Mouse (Mus musculus) gastrocnemius, postnatal 25 days (tissue): ENCODE results near the gene Shisal2a. TPM values are rescaled to one million over a fixed set of nuclear protein-coding genes. Genes with fewer than 3 reads are reported as not detected.

Experiments
- DNase-seq: peaks from one replicate; pipeline ENCODE4 v3.0.0; 2022
- long read RNA-seq, 2 experiments: library from polyadenylated mRNA; stranded (forward); transcript quantifications; one replicate each; pipeline ENCODE4 v2.0.0; 2021
- total RNA-seq, 2 experiments: library from RNA; stranded (reverse); gene quantifications; 1 replicate in 1 of 2; 2 replicates in 1 of 2; pipeline ENCODE4 v1.2.3; 2021

Gene Shisal2a
- total RNA-seq = not detected
- long read RNA-seq, experiment 1 = 0 reads
- long read RNA-seq, experiment 2 = 0 reads

DNA sequence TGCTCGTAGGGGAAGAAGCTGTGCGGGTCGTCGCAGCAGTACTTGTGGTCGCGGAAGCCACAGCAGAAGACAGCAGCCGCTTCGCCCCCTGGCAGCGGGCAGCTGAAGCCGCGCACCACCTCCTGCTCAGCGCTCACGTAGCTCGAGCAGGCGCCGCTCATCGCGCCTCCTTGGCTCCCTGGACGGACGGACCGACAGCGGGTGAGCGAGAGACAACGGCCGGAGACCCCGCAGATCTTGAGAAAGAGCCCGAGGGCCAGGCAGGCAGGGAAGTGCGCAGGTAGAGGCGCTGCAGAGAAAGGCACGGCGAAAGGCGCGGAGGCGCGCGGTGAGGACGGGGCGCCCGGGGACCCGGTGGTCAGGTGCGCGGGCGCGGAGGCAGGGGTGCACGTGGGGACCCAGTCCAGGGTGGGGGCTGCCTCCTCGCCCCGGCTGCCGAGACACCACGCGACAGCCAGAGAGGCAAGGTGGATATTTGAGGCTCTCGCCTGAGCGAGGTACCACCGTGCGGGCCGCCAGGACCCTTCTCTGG is at the start of gene Shisal2a:
Gene Shisal2a, minus strand, starts transcription at position 167 of the 532 bp plus-strand sequence.
- no peak for DNase-seq

DNA sequence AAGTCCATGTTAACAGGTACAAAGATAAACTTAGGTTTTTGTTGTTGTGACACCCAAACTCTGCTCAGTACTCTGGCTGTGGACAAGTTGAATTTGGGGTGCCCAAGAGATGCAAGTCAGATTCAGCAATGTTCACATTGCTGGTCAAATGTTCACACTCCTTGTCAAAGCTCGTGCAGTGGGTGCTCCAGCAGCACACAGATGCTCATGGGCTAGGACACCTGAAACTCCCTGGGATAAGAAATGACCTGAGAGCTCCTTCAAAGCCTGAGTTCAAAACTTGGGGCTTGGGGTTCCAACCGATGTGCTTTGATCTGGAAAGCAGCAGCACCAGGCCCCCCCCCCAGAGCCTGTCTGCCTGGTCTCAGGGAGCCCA is 48.4 kb upstream of the Shisal2a start:
- DNase-seq = no peak

DNA sequence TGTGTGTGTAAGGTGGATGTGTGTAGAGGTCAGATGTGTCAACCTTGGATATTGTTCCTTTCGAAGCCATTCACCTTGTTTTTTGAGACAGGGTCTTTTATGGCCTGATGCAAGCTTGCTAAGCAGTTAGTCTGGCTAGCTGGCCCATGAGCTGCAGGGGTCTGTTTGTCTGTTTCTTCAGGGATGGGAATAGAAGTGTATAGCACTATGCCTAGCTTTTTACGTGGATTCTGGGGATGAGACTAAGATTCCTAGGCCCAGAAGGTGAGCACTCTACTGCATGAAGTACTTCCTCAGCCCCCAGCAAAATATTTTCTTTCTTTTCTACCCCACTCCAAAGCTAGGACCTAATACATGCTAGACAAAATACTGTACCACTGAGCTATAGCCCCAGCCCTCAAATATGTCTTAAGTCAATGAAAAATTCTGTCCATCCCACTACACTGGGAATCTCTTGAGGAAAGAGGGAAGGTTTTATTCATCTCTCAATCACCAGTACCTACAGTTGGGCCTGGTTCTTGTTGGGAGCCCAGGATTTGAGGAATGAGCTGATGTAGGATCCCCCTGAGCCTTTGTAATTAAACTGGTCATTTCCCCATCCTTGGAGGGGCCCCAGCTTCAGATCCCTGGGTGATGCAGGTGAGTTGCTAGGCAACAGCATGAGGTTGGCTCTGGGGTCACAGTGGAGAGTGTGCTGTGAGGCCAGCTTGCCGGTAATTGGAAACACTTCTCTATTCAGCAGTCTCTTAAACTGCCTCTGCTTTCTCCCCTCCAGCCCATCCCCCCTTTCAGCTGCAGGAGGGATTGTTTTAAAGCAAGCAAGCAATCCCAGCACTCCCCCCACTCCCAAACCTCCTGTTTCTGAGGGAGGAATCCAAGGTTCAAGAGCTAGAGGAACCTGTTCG is 47.8 kb upstream of the Shisal2a start:
- DNase-seq = no peak

DNA sequence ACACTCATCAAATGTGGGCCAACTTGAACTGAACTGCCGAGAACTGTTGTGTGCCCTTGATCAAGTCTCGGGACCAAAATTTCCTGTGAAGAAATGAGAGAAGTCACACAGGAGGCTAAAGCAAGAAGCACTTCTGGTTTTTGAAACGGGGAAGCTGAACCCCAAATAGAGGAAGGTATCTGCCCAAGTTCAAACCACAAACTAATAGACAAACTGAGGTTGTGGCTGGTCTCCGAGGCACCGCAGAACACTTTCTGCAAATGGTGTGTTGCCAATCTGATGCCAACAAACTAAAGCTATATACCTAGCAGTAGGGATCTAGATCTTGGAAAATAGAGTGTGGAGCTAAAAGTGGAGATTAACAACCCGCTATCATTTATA is 45.2 kb upstream of the Shisal2a start:
- DNase-seq = no peak

DNA sequence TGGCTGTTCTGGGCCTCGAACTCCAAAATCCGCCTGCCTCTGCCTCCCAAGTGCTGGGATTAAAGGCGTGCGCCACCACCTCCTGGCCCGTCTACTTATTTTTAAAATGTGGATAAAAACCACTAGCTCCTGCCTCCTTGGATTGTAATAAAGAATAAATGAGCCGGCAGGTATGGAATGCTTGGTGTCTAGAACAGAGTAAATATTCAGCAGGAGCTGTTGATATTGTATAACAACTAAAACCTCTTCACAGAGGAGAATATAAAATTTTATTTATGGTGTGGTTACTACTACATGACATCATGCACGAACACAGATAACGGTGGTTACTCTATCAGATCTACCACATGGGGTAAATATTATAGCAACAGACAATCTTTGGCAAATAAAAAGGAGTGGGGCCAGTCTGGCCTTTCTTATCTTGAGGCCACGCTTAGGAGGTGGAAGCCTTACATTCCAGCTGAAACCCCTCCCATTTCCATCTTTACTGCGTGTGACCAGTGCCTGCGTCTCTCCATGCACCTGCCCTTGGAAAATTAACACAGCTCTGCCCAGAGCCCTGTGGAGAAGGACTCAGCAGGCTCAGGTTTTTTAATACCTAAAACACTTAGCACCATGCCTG is 44.7 kb upstream of the Shisal2a start:
- DNase-seq = no peak

DNA sequence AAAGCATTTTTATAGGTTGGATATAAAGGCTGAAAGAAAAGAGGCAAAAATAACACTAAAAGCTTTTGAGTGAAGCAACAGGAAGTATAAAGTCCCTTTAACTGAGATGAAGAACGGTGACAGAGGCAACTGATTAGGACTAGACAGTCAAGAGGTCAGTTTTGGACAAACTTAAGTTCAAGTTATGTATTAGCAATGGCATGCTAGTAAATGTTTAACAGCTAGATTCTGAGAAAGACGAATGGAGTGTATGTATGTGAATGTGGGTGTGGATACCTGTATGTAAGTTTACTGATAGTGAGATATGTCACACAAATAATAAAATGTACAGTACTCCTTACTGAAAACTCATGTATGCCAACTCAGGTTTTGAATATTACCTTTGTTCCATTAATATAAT is 41.4 kb upstream of the Shisal2a start:
- DNase-seq = no peak

DNA sequence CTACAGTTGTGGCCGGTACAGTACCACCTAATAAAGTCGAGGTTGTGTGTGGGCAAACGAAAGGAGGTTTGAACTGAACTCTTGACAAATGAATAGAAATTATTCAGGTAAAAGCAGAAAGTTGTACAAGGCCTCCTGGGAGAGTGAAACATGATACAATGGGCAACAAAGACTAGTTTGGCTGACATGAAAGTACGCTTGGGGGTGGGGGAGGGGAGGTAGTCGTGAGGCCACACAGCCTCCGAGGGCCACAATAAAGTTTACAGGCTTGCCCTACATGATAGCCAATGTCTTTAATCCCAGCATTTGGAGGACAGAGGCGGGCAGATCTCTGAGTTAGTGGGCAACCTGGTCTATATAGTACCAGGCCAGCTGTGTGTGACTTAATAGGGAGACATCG is 24.5 kb upstream of the Shisal2a start:
- DNase-seq = no peak

DNA sequence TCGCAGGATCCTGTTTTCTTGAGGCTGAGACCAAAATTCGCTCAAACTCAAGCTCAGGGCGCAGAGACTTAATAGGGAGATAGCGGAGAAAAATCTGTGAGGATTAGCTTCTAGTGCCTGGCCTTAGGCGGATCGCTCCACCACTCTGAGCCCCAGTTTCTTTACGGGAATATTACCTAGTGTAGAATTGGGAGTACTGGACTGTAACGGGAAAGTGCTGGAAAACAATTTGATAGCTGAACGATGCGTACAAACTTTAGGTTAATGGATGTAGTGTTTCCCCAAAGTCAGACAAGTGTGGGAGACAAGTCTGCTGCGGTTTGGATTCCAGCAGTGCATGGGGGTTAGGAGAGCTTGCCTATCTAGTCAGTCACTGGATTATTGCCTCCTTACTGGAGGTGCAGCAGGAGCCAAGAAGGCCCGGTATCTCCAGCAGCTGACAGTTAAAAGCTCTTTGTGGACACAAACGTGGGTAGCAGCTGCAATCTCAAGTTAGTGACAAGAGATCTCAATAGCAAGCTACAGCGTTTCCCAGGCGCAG is 23.8 kb upstream of the Shisal2a start, which contains the start of gene Gpx7:
Gene Gpx7, minus strand, starts transcription at position 101 of the 541 bp plus-strand sequence.
- DNase-seq = no peak

DNA sequence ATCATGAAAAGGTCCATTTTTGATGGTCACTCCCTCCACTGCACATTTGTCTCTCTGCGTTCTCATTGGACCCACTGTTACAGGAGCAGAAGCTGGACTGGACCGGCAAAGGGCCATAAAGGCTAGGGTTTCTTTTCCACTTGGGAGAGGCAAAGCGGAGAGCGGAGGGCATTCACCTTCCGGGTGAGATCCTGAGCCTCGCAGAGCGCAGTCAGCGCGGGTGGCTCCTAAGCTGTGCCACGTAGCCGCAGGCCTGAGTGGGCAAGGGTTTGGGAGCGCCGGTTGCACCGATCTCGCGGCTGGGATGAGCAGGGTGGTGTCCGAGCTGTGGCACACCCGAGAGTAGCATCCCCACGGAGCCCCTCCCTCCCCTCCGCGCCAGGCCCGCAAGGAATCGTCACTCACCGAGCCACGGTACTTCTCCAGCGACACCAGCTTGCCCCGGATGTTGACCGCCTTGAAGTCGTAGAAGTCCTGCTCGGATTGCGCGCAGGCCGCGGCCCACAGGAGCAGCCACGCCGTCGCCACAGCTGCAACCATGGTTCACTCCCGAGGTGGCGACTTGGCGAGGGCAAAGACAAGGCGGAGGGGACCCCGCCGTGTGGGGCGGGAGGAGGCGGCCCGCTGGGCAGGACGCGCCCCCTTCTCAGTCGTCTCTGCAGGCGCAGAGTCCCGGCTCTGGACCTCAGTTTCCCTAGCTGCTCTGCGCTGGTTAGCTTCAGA is 23.1 kb upstream of the Shisal2a start:
- DNase-seq = peak; percentile 75

DNA sequence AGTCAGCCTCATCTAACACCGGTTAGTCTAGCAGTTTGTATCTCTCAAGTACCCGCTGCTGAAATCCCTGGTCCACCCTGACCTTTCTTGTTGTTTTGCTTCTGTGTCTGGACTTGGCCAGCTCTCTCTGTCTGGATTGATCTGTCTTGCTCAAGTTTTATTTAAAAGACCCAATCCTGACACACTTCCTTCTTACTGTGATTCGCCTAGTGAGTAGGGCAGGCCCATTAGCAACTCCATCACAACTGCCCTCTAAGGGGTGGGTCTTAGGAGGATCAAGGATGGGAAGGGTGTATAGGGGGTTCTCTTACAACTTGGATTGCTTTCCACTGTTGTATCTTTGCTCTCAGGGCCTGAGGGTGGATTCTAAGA is 22.6 kb upstream of the Shisal2a start:
- peak; percentile 36 for DNase-seq

DNA sequence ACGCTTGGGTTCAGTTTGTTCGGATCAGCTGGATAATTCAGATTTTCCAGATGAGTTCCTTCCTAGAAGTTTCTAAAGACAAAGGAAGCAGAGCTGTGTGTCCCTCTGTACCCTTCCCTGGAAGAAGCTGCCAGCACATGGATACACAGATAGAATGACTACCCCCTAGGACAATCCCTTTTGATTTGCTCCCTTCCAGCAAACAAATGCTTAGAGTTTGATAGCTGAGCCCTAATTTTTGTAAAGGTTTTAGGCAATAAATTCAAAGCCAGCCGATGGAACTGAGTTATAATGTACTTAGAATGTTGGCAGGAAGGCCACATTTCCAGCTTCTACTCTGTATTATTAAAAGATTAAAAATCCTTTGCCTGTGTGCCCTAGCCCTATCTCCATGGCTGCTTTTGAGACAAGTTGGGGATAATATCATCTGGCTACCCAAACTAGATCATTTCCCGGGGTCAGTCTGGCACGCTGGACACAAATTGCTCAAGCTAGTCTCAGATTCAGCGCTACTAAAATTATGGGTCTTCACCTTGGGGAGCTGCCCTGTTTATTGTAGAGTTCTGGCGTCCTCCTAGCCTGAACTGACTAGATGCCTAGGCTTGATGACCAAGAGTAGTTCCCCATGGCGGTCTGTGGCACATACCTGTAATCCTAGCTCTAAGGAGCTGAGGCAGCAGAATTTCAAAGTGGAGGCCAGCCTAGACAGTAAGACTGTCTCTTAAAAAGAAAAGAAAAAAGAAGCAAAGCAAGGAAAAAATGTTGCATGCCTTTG is 20.9 kb upstream of the Shisal2a start:
- DNase-seq = no peak

DNA sequence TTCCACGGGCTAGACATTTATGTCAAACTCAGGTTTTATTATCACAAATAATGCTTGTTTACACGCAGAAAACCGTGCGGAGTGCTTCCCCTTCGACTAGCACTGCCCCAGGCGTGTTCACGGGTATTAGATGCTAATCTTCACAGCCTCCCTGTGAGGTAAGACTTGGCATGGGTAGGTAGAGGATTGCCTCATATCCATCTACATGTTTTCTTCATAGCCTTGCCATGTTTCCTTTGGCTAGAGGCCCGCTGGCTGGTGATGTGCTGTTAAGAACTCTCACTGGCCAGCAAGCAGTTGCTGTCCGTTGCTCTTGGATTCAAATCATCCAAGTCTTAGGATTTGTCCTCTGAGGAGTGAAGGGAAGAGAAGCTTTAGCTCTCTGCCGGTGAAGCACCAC is 17.2 kb upstream of the Shisal2a start:
- DNase-seq = no peak

DNA sequence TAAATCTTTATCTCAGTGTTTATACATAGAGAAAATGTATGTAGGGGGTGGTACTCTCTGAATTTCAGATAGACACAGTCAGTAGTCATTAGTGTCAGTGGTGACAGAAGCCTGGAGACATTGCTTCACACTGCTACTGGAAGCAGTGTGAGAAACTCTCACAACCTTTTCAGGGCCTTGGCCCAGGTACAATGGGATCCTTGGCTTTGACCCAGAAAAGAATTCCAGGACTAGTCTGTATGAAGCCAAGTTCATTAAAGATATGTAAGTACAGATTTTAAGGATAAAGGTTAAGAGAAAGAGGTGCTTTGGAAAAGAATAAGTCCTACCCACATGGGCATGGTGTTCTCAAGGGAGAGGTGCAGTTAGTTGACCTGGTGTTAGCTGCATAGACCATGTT is 11.1 kb upstream of the Shisal2a start:
- DNase-seq = no peak

DNA sequence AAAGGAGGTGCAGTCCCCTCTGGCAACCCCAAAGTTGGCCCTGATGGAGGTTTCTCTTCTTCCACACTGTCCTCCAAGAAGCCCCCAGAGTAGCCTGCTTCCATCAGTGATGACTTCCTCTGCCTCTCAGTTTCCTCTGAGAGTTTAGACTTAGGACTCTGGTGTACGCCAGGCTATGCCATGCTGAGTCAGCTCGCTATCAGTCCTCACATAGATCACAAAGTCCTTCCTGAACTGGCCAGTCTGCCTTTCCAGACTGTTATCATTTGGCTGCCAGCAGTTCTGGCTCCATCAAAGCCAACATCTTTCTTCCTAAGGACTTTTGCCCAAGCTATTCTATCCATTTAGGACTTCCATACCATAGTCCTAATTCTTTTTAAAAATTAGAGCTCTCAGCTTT is 9.4 kb upstream of the Shisal2a start:
- no peak for DNase-seq

DNA sequence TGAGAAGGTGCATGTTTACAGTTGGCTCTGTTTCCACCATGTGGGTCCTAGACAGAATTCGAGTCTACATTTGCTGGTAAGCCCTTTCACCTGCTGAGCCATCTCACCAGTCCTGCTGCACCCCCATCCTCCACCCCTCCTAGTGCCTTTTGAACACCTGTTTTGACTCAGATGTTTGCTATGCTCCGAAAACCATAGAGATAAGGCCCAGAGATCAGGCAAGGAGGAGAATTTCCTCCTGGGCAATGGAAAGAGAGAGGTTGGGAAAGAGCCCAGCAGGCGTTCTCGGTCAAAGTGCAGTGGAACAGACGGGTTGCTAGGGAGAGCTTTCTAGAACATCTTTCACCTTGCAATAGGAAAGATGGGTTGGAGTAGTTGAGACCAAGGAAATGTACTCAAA is 8.0 kb upstream of the Shisal2a start:
- no peak for DNase-seq

DNA sequence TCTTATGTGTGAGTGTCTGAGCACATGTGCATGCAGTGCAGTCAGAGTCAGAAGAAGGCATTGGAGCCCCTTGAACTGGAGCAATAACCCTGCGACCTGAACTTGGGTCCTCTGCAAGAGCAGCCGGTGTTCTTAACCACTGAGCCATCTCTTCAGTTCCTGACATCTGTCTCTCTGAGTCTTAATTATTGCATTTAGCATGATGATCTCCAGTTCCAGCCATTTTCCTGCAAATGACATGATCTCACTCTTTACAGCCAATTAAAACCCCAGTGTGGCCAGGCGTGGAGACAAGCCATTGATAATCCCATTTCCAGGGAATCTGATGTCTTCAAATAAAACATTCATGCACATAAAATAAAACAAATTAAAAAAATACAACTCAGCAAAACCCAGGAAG is 5.6 kb upstream of the Shisal2a start:
- DNase-seq = no peak

DNA sequence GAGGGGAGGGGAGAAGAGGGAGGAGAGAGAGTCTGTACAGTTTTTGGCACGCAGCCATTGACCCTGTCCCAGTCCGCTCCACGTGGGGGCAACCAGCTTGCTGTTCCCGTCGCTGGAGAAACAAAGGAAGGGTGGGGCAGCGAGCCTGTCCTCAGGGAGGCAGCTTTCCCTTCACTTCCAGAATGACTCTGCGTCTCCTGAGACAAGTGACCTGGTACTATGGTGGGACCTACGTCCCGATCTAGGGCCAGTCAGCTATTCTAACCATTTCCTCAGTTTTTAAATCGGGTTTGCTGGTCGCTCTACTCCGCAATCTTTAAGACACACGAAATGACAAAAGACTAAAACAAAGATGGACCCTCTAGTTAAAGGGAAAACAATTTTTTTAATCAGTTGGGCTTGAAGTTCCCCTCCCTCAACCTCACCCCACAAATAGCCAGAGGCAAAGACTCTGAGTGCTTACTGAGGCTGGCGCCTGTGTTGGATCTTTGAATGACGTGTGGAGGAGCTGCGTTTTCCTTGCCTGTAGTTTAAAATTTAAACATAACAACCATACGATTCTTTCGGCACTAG is 4.6 kb upstream of the Shisal2a start:
- DNase-seq = peak; percentile 61

DNA sequence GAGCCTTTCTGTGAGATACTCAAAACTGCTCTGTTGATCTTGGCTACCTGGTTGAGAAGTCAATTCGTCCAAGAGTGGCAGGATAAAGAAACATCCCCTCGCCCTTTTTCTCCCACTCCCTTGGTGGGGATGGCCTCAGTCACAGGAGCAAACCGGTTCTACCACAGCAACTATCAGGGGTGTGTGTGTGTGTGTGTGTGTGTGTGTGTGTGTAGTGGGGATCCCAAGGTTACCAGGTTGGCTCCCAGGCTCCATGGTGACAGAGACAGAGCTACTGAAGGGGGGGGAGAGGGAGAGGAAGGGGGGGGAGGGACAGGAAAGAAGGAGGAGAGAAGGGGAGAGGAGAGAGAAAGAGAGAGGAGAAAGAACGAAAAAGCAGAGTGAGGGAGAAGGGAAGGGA is 4.0 kb upstream of the Shisal2a start:
- DNase-seq = no peak

DNA sequence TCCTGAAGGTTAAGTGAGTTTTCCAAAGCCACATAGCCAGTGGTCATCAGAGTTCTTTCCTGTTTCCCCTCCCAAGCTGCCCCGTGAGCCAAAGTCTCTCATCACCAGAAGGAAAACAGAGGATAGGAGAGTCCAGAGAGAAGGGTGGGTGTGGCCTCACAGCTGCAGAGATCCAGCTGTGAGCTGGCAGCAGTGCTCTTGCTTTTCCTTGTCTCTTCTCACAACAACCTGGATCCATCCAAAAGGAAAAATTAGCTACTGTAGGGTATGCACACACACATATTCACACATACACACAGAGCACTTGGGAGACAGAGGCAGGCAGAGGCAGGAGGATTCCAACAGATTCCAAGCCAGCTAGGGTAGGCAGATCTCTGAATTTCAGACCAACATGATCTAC is 2.9 kb upstream of the Shisal2a start:
- no peak for DNase-seq

DNA sequence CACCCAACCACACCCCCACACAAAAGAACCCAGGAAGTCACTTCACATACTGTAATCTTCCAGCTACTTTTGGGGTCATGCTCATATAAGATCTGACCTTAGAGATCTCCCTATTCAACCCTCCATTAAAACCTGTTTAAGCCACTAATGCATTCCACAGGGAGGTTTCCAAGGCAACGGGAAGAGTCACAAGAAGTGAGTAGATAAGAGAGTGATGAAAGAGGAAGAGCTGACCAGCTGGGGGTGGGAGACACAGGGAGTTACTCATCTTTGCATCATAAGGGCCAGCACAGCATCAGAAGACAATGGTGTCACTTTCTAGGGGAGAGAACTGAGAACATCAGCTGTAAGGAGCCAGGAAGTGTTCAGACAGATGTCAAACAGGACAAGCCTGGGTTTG is 3.0 kb downstream of the Shisal2a start:
- no peak for DNase-seq

DNA sequence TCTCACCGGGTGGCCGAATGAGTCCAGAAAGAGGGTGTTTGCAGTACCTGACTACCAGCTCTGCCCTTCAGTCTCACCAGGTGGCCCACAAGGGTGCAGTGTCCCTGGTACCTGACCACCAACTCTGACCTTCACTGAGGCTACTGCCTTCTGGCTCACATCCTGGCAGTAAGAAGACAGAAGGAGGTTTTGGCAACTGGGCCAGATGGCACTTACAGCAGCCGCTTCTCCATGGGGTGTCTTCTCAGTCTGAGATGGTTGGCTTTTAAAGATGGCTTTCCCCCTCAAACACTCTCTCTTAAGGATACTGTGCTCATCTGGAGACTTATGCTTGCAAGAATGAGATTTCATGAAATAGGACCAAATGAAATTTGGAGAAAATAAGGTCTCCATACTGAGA is 3.7 kb downstream of the Shisal2a start:
- no peak for DNase-seq
